Comparison of ENCODE assay signal across 13 mouse cellular contexts in the genomic region with DNA sequence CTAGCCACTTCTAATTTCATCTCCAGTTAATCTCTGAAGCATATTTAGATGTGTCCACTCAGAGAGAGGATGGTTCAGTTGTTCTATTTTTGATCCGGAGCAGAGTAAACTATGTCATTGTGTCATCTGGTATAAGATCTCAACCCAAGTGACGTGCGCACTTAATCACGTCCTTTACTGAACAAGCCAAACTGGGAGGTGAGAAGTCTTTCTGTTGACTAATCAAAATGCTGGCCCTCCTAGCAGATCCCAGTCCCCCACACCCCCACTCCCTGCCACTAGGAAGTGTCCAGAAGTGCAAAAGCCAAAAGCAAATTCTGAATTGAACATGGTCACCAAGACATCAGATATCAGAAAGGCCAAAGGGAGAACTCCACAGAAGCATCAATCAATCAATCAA.
DNase-seq lines count a peak whose midpoint lies in the region; ATAC-seq and TF ChIP-seq lines count a peak whose summit lies in the region.
"Had no signal": no experiment of that assay in that cellular context is flagged by ENCODE, and none has a peak within 500 bp of the region (broad histone marks: within the 10 kb centered on the region; RNA-seq: fewer than 3 reads in every experiment).

No protein-coding gene starts in this region.

- H3K9me3 ChIP-seq in hindbrain, embryonic 16.5 days (ENCODE audit: control insufficient read depth, low read length) = 0 out of 2 replicates have a peak, but pooled peaks cover 3% of the 10 kb centered on the region
- no peaks in the 10 kb centered on the region for H3K9me3 ChIP-seq in hindbrain, embryonic 13.5 days
- no peaks in the 10 kb centered on the region for H3K9me3 ChIP-seq in lung, embryonic 14.5 days (ENCODE audit: low read depth, low read length)
- no peaks in the 10 kb centered on the region for H3K9me3 ChIP-seq in liver, embryonic 14.5 days (ENCODE audit: control insufficient read depth, low read length)
- H3K9me3 ChIP-seq in stomach, postnatal 0 days (ENCODE audit: control insufficient read depth, low read length) = no peaks in the 10 kb centered on the region
- H3K9me3 ChIP-seq: embryonic facial prominence, embryonic 12.5 days; megakaryocyte, embryonic 14.5 days had no signal

- TF ChIP-seq EP300 in liver, embryonic 14.5 days (IDR thresholded peaks at IDR 0.05; ENCODE audit: low read depth) = no peak
- TF ChIP-seq EP300 in stomach, postnatal 0 days (optimal IDR thresholded peaks at IDR 0.05) = no peak

- peaks cover 17% of the 10 kb centered on the region for H3K4me1 ChIP-seq in hindbrain, embryonic 16.5 days (ENCODE audit: control insufficient read depth, insufficient read depth, low read depth, low read length)
- peaks cover 31% of the 10 kb centered on the region for H3K4me1 ChIP-seq in hindbrain, embryonic 13.5 days (replicated peaks)
- H3K4me1 ChIP-seq in lung, embryonic 14.5 days (ENCODE audit: insufficient read depth) = peaks cover 32% of the 10 kb centered on the region
- peaks cover 0 to 17% of the 10 kb centered on the region in 2 experiments; a peak in 2 of 4 replicates for H3K4me1 ChIP-seq in liver, embryonic 14.5 days (replicated peaks; ENCODE audit: control insufficient read depth in 2 of 2, insufficient read depth in 2 of 2, low read length in 1 of 2)
- peaks cover 8% of the 10 kb centered on the region for H3K4me1 ChIP-seq in stomach, postnatal 0 days (replicated peaks; ENCODE audit: control insufficient read depth, insufficient read depth)

- H3K27me3 ChIP-seq in hindbrain, embryonic 16.5 days (replicated peaks; ENCODE audit: control insufficient read depth, insufficient read depth, low read length) = no peaks in the 10 kb centered on the region
- H3K27me3 ChIP-seq in hindbrain, embryonic 13.5 days = no peaks in the 10 kb centered on the region
- H3K27me3 ChIP-seq in lung, embryonic 14.5 days (ENCODE audit: insufficient read depth, low read length) = no peaks in the 10 kb centered on the region
- H3K27me3 ChIP-seq in liver, embryonic 14.5 days (ENCODE audit: control insufficient read depth, insufficient read depth, low read length) = peaks cover 4% of the 10 kb centered on the region
- H3K27me3 ChIP-seq in stomach, postnatal 0 days (ENCODE audit: control insufficient read depth, insufficient read depth, low read length) = no peaks in the 10 kb centered on the region
- H3K27me3 ChIP-seq: embryonic facial prominence, embryonic 12.5 days; forebrain, embryonic 15.5 days had no signal

- ATAC-seq in hindbrain, embryonic 16.5 days = no peak
- no peak for ATAC-seq in hindbrain, embryonic 13.5 days (ENCODE audit: low FRiP score)
- ATAC-seq in lung, embryonic 14.5 days (ENCODE audit: insufficient read depth) = no peak
- ATAC-seq in liver, embryonic 14.5 days (ENCODE audit: insufficient read depth) = no peak
- ATAC-seq in stomach, postnatal 0 days (ENCODE audit: low FRiP score, low TSS enrichment) = no peak
- ATAC-seq: forebrain, embryonic 15.5 days had no signal

- 0 out of 2 replicates have a peak, but pooled peaks cover 4% of the 10 kb centered on the region for H3K36me3 ChIP-seq in hindbrain, embryonic 16.5 days (ENCODE audit: control insufficient read depth, insufficient read depth, low read length)
- H3K36me3 ChIP-seq in hindbrain, embryonic 13.5 days = peaks cover 16% of the 10 kb centered on the region
- H3K36me3 ChIP-seq in lung, embryonic 14.5 days (ENCODE audit: insufficient read depth) = peaks cover 40% of the 10 kb centered on the region
- H3K36me3 ChIP-seq in liver, embryonic 14.5 days (replicated peaks; ENCODE audit: control insufficient read depth, insufficient read depth, low read depth) = no peaks in the 10 kb centered on the region
- H3K36me3 ChIP-seq in stomach, postnatal 0 days (ENCODE audit: control insufficient read depth, insufficient read depth, low read length) = peaks cover 18% of the 10 kb centered on the region
- H3K36me3 ChIP-seq: forebrain, embryonic 15.5 days had no signal

- H3K9ac ChIP-seq in hindbrain, embryonic 16.5 days (ENCODE audit: low read depth, low read length) = no peak overlapping the region
- H3K9ac ChIP-seq in hindbrain, embryonic 13.5 days = no peak overlapping the region
- peak overlapping the region; percentile 32; the same call in 1 of the 2 replicates for H3K9ac ChIP-seq in lung, embryonic 14.5 days
- no peak overlapping the region for H3K9ac ChIP-seq in liver, embryonic 14.5 days (replicated peaks)
- H3K9ac ChIP-seq in stomach, postnatal 0 days (ENCODE audit: low read length) = no peak overlapping the region
- H3K9ac ChIP-seq: embryonic facial prominence, embryonic 12.5 days; forebrain, embryonic 15.5 days had no signal

- H3K27ac ChIP-seq in hindbrain, embryonic 16.5 days (ENCODE audit: low read depth, low read length) = no peak overlapping the region
- H3K27ac ChIP-seq in hindbrain, embryonic 13.5 days = no peak overlapping the region
- H3K27ac ChIP-seq in lung, embryonic 14.5 days (ENCODE audit: low read depth) = peak overlapping the region; percentile 67
- no peak overlapping the region for H3K27ac ChIP-seq in liver, embryonic 14.5 days
- H3K27ac ChIP-seq in stomach, postnatal 0 days (replicated peaks) = no peak overlapping the region
- H3K27ac ChIP-seq: embryonic facial prominence, embryonic 12.5 days; forebrain, embryonic 15.5 days had no signal

- peak overlapping the region; percentile 73 for H3K4me2 ChIP-seq in hindbrain, embryonic 16.5 days (ENCODE audit: low read length)
- H3K4me2 ChIP-seq in hindbrain, embryonic 13.5 days = no peak overlapping the region
- H3K4me2 ChIP-seq in lung, embryonic 14.5 days = peak overlapping the region; percentile 71
- H3K4me2 ChIP-seq in liver, embryonic 14.5 days (ENCODE audit: low read depth) = peak overlapping the region; percentile 53
- peak overlapping the region; percentile 53 for H3K4me2 ChIP-seq in stomach, postnatal 0 days (replicated peaks; ENCODE audit: low read depth)

- WGBS in hindbrain, embryonic 16.5 days = 75% methylated on average over 4 of the region's 4 CpGs
- WGBS in hindbrain, embryonic 13.5 days = 77% methylated on average over 4 of the region's 4 CpGs
- WGBS in lung, embryonic 14.5 days = 50% methylated on average over 4 of the region's 4 CpGs
- 78% methylated on average over 4 of the region's 4 CpGs for WGBS in liver, embryonic 14.5 days (ENCODE audit: insufficient replicate concordance)
- 70% methylated on average over 4 of the region's 4 CpGs for WGBS in stomach, postnatal 0 days

- no peak for TF ChIP-seq CTCF in lung, embryonic 14.5 days (IDR thresholded peaks at IDR 0.05; ENCODE audit: low read depth)
- TF ChIP-seq CTCF in liver, embryonic 14.5 days (IDR thresholded peaks at IDR 0.05; ENCODE audit: low read depth) = no peak
- TF ChIP-seq CTCF in stomach, postnatal 0 days (IDR thresholded peaks at IDR 0.05; ENCODE audit: low read depth) = no peak

- DNase-seq in lung, embryonic 14.5 days = peak; percentile 31
- DNase-seq in lung, postnatal 4 days = no peak
- DNase-seq in liver, embryonic 14.5 days (ENCODE audit: low read depth in 3 of 3, low spot score in 3 of 3) = no peak
- no peak for DNase-seq in stomach, postnatal 0 days (ENCODE audit: low spot score)
- no peak for DNase-seq in thymus, postnatal 0 days (ENCODE audit: low spot score)
- DNase-seq: cerebellum, adult 9-10 months; kidney, postnatal 14 days; thymus, postnatal 4 days had no signal

- H3K4me3 ChIP-seq in hindbrain, embryonic 16.5 days (ENCODE audit: low read length) = no peak overlapping the region
- no peak overlapping the region for H3K4me3 ChIP-seq in hindbrain, embryonic 13.5 days
- peak overlapping the region; percentile 52 for H3K4me3 ChIP-seq in lung, embryonic 14.5 days (ENCODE audit: low read depth, low read length)
- H3K4me3 ChIP-seq in liver, embryonic 14.5 days (ENCODE audit: insufficient read depth in 1 of 2, low read depth in 2 of 2, low read length in 2 of 2) = no peak overlapping the region
- H3K4me3 ChIP-seq in stomach, postnatal 0 days (ENCODE audit: low read depth, low read length) = peak overlapping the region; percentile 4; the same call in 1 of the 2 replicates
- H3K4me3 ChIP-seq: embryonic facial prominence, embryonic 12.5 days; forebrain, embryonic 15.5 days; megakaryocyte, embryonic 14.5 days had no signal

Comparison
In these comparisons a context has a peak if more than half of its experiments do, and no peak if none do; other contexts are left out.
1. H3K4me3 ChIP-seq: peak in lung, embryonic 14.5 days (single experiment) and stomach, postnatal 0 days (single experiment); none in hindbrain, embryonic 16.5 days (single experiment), hindbrain, embryonic 13.5 days (single experiment) and liver, embryonic 14.5 days (0 of 2).